In genomic region chr3:51075219-51075920, GRCm38 (mm10) we compare ENCODE assay signal across 9 mouse cellular contexts.
DNase-seq lines count a peak whose midpoint lies in the region; ATAC-seq and TF ChIP-seq lines count a peak whose summit lies in the region.
"Had no signal": no experiment of that assay in that cellular context is flagged by ENCODE, and none has a peak within 500 bp of the region (broad histone marks: within the 10 kb centered on the region; RNA-seq: fewer than 3 reads in every experiment).

No protein-coding gene starts in this region.

- H3K27ac ChIP-seq in kidney, adult 2 months (ENCODE audit: insufficient read depth, low read depth, low read length): no peak overlapping the region
- H3K27ac ChIP-seq in kidney, embryonic 16.5 days (ENCODE audit: low read length): no peak overlapping the region
- H3K27ac ChIP-seq in gastrocnemius, adult 2 months: no peak overlapping the region
- H3K27ac ChIP-seq in limb, embryonic 14.5 days (replicated peaks; ENCODE audit: low read depth, low read length): no peak overlapping the region

- H3K9me3 ChIP-seq in kidney, embryonic 16.5 days (ENCODE audit: low read length): no peaks in the 10 kb centered on the region
- no peaks in the 10 kb centered on the region for H3K9me3 ChIP-seq in limb, embryonic 14.5 days (ENCODE audit: control insufficient read depth, low read length)

- no peak for TF ChIP-seq CTCF in kidney, adult 2 months (conservative IDR thresholded peaks at IDR 0.05; ENCODE audit: insufficient read depth, insufficient read length, low read depth, low read length)
- peak; percentile 16; the same call in 1 of the 2 replicates for TF ChIP-seq CTCF in gastrocnemius, adult 2 months (IDR thresholded peaks at IDR 0.05)

- H3K27me3 ChIP-seq in kidney, adult 2 months (replicated peaks; ENCODE audit: control insufficient read depth, insufficient read depth, low read length): no peaks in the 10 kb centered on the region
- H3K27me3 ChIP-seq in kidney, embryonic 16.5 days (ENCODE audit: insufficient read depth, low read length): no peaks in the 10 kb centered on the region
- H3K27me3 ChIP-seq in limb, embryonic 14.5 days (ENCODE audit: control insufficient read depth, insufficient read depth, low read length): no peaks in the 10 kb centered on the region

- no peaks in the 10 kb centered on the region for H3K4me1 ChIP-seq in kidney, adult 2 months (ENCODE audit: control insufficient read depth, insufficient read depth, low read length)
- H3K4me1 ChIP-seq in kidney, embryonic 16.5 days (ENCODE audit: insufficient read depth, low read length): peaks cover 37% of the 10 kb centered on the region
- H3K4me1 ChIP-seq in limb, embryonic 14.5 days (ENCODE audit: control insufficient read depth, insufficient read depth, low read length): peaks cover 44% of the 10 kb centered on the region

- 72% methylated on average over 10 of the region's 10 CpGs for WGBS in kidney, adult 2 months
- 69% methylated on average over 10 of the region's 10 CpGs for WGBS in kidney, embryonic 16.5 days
- WGBS in limb, embryonic 14.5 days: 35% methylated on average over 10 of the region's 10 CpGs

- no peak for ATAC-seq in kidney, embryonic 16.5 days (ENCODE audit: low FRiP score, low TSS enrichment)
- peak; percentile 77 for ATAC-seq in limb, embryonic 14.5 days (ENCODE audit: low FRiP score, low read depth)

- H3K36me3 ChIP-seq in kidney, adult 2 months (ENCODE audit: control insufficient read depth, insufficient read depth, low read length): no peaks in the 10 kb centered on the region
- no peaks in the 10 kb centered on the region for H3K36me3 ChIP-seq in kidney, embryonic 16.5 days (ENCODE audit: insufficient read depth, low read length)
- no peaks in the 10 kb centered on the region for H3K36me3 ChIP-seq in limb, embryonic 14.5 days (ENCODE audit: control insufficient read depth, insufficient read depth, low read length)

- H3K4me3 ChIP-seq in kidney, adult 2 months (ENCODE audit: insufficient read depth, low read depth, low read length): no peak overlapping the region
- no peak overlapping the region for H3K4me3 ChIP-seq in kidney, embryonic 16.5 days (ENCODE audit: low read length)
- no peak overlapping the region for H3K4me3 ChIP-seq in gastrocnemius, adult 2 months
- no peak overlapping the region for H3K4me3 ChIP-seq in limb, embryonic 14.5 days (replicated peaks; ENCODE audit: low read length)
- H3K4me3 ChIP-seq: erythroblast, embryonic 14.5 days had no signal

- TF ChIP-seq POLR2A in kidney, adult 2 months (IDR thresholded peaks at IDR 0.05; ENCODE audit: low read depth, low read length): no peak
- no peak for TF ChIP-seq POLR2A in limb, embryonic 14.5 days (IDR thresholded peaks at IDR 0.05; ENCODE audit: borderline replicate concordance, extremely low read depth, insufficient read depth, insufficient read length)

- intact Hi-C loops in gastrocnemius, adult 2 months (cut with DNase I): no loop called here

- no peak overlapping the region for H3K4me2 ChIP-seq in kidney, embryonic 16.5 days (replicated peaks; ENCODE audit: low read depth, low read length)
- H3K4me2 ChIP-seq in limb, embryonic 14.5 days (replicated peaks; ENCODE audit: low read depth, low read length, severe bottlenecking): no peak overlapping the region

- no peak overlapping the region for H3K9ac ChIP-seq in kidney, embryonic 16.5 days (replicated peaks; ENCODE audit: low read length)
- H3K9ac ChIP-seq in limb, embryonic 14.5 days (ENCODE audit: low read depth, low read length, severe bottlenecking): no peak overlapping the region

- DNase-seq in kidney, adult 2 months: peak; percentile 51
- peak; percentile 26 for DNase-seq in cerebellum, adult 11 months
- DNase-seq in gastrocnemius, adult 2 months: peak; percentile 35
- peak; percentile 75 for DNase-seq in limb, embryonic 14.5 days (ENCODE audit: low spot score)
- DNase-seq in right cerebral cortex, postnatal 14 days: no peak
- DNase-seq in embryo, embryonic 10.5 days (ENCODE audit: low spot score): no peak
- no peak for DNase-seq in ovary, postnatal 36 days (ENCODE audit: low spot score)

Comparison
In these comparisons a context has a peak if more than half of its experiments do, and no peak if none do; other contexts are left out.
1. DNase-seq: peak in kidney, adult 2 months (single experiment), cerebellum, adult 11 months (single experiment), gastrocnemius, adult 2 months (single experiment) and limb, embryonic 14.5 days (single experiment); none in right cerebral cortex, postnatal 14 days (single experiment), embryo, embryonic 10.5 days (single experiment) and ovary, postnatal 36 days (single experiment).